Mouse (Mus musculus): ENCODE results near the gene Hsd17b3. TPM values are rescaled to one million over a fixed set of nuclear protein-coding genes. Genes with fewer than 3 reads are reported as not detected.

The Hsd17b3 gene
- polyA plus RNA-seq, 1 experiment from 2014 or later = not detected

DNA sequence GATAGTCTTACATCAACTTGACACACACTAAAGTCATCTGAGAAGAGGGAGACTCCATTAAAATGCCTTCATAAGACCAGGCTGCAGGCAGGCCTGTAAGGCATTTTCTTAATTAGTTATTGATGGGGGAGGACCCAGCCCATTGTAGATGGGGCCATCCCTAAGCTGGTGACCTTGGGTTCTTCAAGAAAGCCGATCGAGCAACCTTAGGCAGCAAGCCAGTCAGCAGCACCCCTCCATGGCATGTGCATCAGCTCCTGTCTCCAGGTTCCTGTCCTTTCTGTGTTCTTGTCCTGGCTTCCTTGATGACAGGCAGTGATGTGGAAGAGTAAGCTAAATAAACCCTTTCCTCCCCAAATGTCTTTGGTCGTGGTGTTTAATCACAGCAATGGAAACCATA lies 3.1 kb upstream of the Hsd17b3 start:
- 61% methylated on average over 3 of the region's 3 CpGs for WGBS
- no peak overlapping the region for H3K4me2 ChIP-seq (ENCODE audit: low read length)
- no peaks in the 10 kb centered on the region for H3K27me3 ChIP-seq (ENCODE audit: control insufficient read depth, insufficient read depth, low read depth, low read length)
- no peak overlapping the region for H3K4me3 ChIP-seq (ENCODE audit: low read depth, low read length)
- no peak overlapping the region for H3K27ac ChIP-seq (ENCODE audit: low read length)
- H3K9me3 ChIP-seq (replicated peaks; ENCODE audit: control insufficient read depth, low read length, poor library complexity, severe bottlenecking) = no peaks in the 10 kb centered on the region
- ATAC-seq = no peak
- no peaks in the 10 kb centered on the region for H3K36me3 ChIP-seq (ENCODE audit: control insufficient read depth, insufficient read depth, low read length)
- no peaks in the 10 kb centered on the region for H3K4me1 ChIP-seq (ENCODE audit: control insufficient read depth, insufficient read depth, low read length)
- no peak overlapping the region for H3K9ac ChIP-seq (ENCODE audit: low read depth, low read length)

DNA sequence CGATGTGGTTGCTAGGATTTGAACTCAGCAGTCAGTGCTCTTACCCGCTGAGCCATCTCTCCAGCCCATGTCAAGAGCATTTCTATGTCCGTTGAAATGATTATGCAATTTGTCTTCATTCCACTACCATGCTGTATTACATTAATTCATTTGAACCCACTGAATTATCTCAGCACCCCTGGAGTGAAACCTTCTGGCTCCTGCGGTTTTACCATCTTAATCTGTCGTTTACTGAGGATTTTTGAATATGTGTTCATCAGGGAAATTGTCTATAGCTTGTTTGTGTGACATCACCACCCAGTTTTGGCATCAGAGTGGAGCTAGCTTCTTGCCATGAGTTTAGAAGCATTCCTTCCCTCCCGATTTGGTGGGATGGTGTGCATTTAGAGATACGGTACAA lies 2.0 kb upstream of the Hsd17b3 start:
- ATAC-seq = no peak
- no peaks in the 10 kb centered on the region for H3K27me3 ChIP-seq (ENCODE audit: control insufficient read depth, insufficient read depth, low read depth, low read length)
- H3K4me2 ChIP-seq (ENCODE audit: low read length) = no peak overlapping the region
- 47% methylated on average over 7 of the region's 7 CpGs for WGBS
- no peak overlapping the region for H3K9ac ChIP-seq (ENCODE audit: low read depth, low read length)
- H3K4me1 ChIP-seq (ENCODE audit: control insufficient read depth, insufficient read depth, low read length) = no peaks in the 10 kb centered on the region
- H3K9me3 ChIP-seq (replicated peaks; ENCODE audit: control insufficient read depth, low read length, poor library complexity, severe bottlenecking) = no peaks in the 10 kb centered on the region
- H3K27ac ChIP-seq (ENCODE audit: low read length) = no peak overlapping the region
- no peaks in the 10 kb centered on the region for H3K36me3 ChIP-seq (ENCODE audit: control insufficient read depth, insufficient read depth, low read length)
- no peak overlapping the region for H3K4me3 ChIP-seq (ENCODE audit: low read depth, low read length)

DNA sequence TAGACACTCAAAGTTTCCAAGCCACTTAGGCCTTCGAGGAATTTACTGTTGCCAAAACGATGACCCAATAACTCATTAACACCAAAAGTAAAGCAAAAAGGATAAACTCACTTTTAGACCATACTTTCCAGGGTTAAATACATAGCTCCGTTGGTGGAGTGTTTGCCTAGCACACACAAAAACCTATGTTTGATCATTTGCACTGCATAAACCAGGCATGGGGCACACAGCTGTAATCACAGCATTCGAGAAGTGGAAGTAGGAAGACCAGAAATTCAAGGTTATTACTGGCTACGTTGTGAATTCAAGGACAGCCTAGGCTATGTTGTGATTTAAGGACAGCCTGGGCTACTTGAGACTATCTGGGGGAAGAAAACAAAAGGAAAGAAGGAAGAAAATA lies 1.2 kb upstream of the Hsd17b3 start:
- no peaks in the 10 kb centered on the region for H3K9me3 ChIP-seq (replicated peaks; ENCODE audit: control insufficient read depth, low read length, poor library complexity, severe bottlenecking)
- H3K27me3 ChIP-seq (ENCODE audit: control insufficient read depth, insufficient read depth, low read depth, low read length) = no peaks in the 10 kb centered on the region
- no peak for ATAC-seq
- no peak overlapping the region for H3K9ac ChIP-seq (ENCODE audit: low read depth, low read length)
- H3K27ac ChIP-seq (ENCODE audit: low read length) = no peak overlapping the region
- WGBS = 88% methylated on average over 5 of the region's 5 CpGs
- no peak overlapping the region for H3K4me2 ChIP-seq (ENCODE audit: low read length)
- H3K36me3 ChIP-seq (ENCODE audit: control insufficient read depth, insufficient read depth, low read length) = no peaks in the 10 kb centered on the region
- H3K4me1 ChIP-seq (ENCODE audit: control insufficient read depth, insufficient read depth, low read length) = no peaks in the 10 kb centered on the region
- no peak overlapping the region for H3K4me3 ChIP-seq (ENCODE audit: low read depth, low read length)

DNA sequence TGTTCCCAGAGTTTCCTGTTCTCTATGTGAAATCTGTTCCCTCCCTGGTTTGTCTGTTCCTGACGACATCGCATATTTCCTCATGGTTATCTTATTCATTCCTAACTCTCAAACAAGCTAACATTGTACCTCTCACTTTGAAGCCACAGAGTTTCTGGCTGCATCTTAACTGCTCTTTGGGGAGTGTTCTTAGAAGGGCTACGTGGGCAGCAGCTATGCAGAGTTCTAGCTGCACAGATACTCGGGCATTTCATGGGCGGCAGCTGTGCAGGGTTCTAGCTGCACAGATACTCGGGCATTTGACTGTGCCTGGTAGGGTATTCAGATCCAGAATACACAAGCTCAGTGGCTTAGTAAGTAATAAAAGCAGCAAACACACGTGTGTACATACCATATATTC lies 973 bp downstream of the Hsd17b3 start:
- H3K4me3 ChIP-seq (ENCODE audit: low read depth, low read length) = no peak overlapping the region
- H3K36me3 ChIP-seq (ENCODE audit: control insufficient read depth, insufficient read depth, low read length) = no peaks in the 10 kb centered on the region
- 83% methylated on average over 7 of the region's 7 CpGs for WGBS
- no peaks in the 10 kb centered on the region for H3K27me3 ChIP-seq (ENCODE audit: control insufficient read depth, insufficient read depth, low read depth, low read length)
- ATAC-seq = no peak
- no peaks in the 10 kb centered on the region for H3K9me3 ChIP-seq (replicated peaks; ENCODE audit: control insufficient read depth, low read length, poor library complexity, severe bottlenecking)
- H3K9ac ChIP-seq (ENCODE audit: low read depth, low read length) = no peak overlapping the region
- H3K4me2 ChIP-seq (ENCODE audit: low read length) = no peak overlapping the region
- no peak overlapping the region for H3K27ac ChIP-seq (ENCODE audit: low read length)
- no peaks in the 10 kb centered on the region for H3K4me1 ChIP-seq (ENCODE audit: control insufficient read depth, insufficient read depth, low read length)

DNA sequence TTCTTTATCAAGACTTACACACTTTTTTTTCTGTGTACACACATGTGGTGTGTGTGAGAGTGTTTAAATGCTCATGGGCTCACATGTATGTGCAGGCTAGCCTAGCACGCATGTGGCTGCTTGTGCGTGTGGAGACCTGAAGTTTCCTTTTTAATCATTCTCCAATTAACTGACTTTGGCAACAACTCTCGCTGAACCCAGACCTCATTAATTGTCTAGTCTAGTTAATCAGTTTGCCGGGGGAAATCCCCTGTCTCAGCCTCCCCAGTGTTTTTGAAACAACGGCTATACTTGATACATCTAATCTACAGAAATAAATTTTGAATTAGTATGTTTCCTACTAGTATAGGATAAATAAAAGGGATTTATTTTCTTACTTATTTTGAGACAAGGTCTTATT lies 3.0 kb downstream of the Hsd17b3 start:
- Histone ChIP-seq H3K9me3 (replicated peaks; ENCODE audit: control insufficient read depth, low read length, poor library complexity, severe bottlenecking) (no peaks in the 10 kb centered on the region), H3K4me1 (ENCODE audit: control insufficient read depth, insufficient read depth, low read length) (peaks cover 11% of the 10 kb centered on the region), H3K27me3 (ENCODE audit: control insufficient read depth, insufficient read depth, low read depth, low read length) (no peaks in the 10 kb centered on the region), H3K4me3 (ENCODE audit: low read depth, low read length) (no peak overlapping the region), H3K9ac (ENCODE audit: low read depth, low read length) (no peak overlapping the region), H3K36me3 (ENCODE audit: control insufficient read depth, insufficient read depth, low read length) (no peaks in the 10 kb centered on the region), H3K4me2 (ENCODE audit: low read length) (no peak overlapping the region), H3K27ac (ENCODE audit: low read length) (no peak overlapping the region)
- WGBS = 86% methylated on average over 5 of the region's 5 CpGs
- ATAC-seq = no peak

DNA sequence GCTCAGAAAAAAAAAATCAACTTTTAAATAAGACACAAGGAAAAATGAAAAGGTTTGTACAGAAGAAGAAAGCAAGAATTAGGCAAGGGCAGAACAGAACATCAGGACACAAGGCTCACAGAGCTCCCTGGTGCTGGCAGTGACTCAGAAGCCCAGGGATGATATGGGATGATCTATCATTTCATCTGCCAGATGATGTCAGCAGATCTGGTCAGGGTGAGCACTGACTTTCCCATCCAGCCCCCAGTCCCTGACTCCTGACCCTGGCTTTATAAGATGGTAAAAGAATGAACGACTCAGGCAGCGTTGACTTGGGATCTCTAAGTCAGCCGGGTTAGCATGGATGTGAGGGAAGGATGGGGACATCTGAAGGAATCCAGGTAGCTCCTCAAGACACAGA lies 5.7 kb downstream of the Hsd17b3 start:
- WGBS = 91% methylated on average over 3 of the region's 3 CpGs
- H3K4me2 ChIP-seq (ENCODE audit: low read length) = no peak overlapping the region
- no peak overlapping the region for H3K4me3 ChIP-seq (ENCODE audit: low read depth, low read length)
- H3K9ac ChIP-seq (ENCODE audit: low read depth, low read length) = no peak overlapping the region
- H3K4me1 ChIP-seq (ENCODE audit: control insufficient read depth, insufficient read depth, low read length) = peaks cover 13% of the 10 kb centered on the region
- no peaks in the 10 kb centered on the region for H3K9me3 ChIP-seq (replicated peaks; ENCODE audit: control insufficient read depth, low read length, poor library complexity, severe bottlenecking)
- H3K27ac ChIP-seq (ENCODE audit: low read length) = no peak overlapping the region
- H3K36me3 ChIP-seq (ENCODE audit: control insufficient read depth, insufficient read depth, low read length) = no peaks in the 10 kb centered on the region
- no peak for ATAC-seq
- no peaks in the 10 kb centered on the region for H3K27me3 ChIP-seq (ENCODE audit: control insufficient read depth, insufficient read depth, low read depth, low read length)

DNA sequence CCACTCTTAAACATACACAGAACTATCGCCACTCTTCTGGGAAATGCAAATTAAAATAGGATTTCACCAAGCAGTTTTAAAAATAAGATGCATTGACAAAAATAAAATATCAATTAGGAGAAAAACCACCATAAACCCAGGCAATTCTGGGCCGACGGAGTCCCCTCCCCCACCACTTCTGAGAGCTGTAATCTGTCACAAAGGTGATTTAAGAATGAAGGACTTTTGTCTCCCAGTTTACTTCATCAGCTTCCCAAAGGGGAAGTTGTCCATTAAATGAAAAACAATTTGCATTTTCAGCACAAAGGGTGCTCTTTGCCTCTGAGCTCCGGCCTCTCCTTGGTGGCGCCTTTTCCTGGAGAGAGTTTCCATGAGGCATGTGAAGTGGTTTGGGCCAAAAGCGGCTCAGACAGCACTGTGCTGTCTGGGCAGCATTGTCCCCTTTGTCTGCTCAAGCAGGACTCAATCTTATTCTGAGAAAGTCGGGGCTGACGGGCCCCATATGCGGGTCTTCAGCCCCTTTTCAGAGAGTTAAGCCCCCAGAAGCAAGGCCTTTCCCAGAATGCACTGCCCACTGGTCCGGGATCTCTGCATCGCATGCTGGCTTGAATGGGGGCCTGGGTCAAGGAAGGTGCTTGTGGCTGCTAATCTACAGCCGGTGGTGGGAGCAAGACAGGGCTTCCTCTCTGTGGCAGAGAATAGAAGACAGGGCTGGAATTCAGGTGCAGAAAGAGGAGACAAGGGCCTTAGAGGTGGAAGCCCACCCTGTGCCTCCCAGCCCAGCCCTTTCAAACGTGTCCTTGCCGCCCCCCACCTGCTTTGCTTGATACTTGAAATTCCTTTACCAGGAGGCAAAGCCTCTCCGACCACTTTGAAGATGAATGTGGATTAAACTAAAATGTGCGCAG lies 7.8 kb downstream of the Hsd17b3 start:
- peak; percentile 68 for ATAC-seq
- peaks cover 13% of the 10 kb centered on the region for H3K4me1 ChIP-seq (ENCODE audit: control insufficient read depth, insufficient read depth, low read length)
- no peaks in the 10 kb centered on the region for H3K36me3 ChIP-seq (ENCODE audit: control insufficient read depth, insufficient read depth, low read length)
- 17% methylated on average over 16 of the region's 16 CpGs for WGBS
- H3K9me3 ChIP-seq (replicated peaks; ENCODE audit: control insufficient read depth, low read length, poor library complexity, severe bottlenecking) = no peaks in the 10 kb centered on the region
- no peaks in the 10 kb centered on the region for H3K27me3 ChIP-seq (ENCODE audit: control insufficient read depth, insufficient read depth, low read depth, low read length)
- peak overlapping the region; percentile 26; the same call in 1 of the 2 replicates for H3K9ac ChIP-seq (ENCODE audit: low read depth, low read length)
- peak overlapping the region; percentile 44 for H3K27ac ChIP-seq (ENCODE audit: low read length)
- no peak overlapping the region for H3K4me3 ChIP-seq (ENCODE audit: low read depth, low read length)
- H3K4me2 ChIP-seq (ENCODE audit: low read length) = peak overlapping the region; percentile 10

DNA sequence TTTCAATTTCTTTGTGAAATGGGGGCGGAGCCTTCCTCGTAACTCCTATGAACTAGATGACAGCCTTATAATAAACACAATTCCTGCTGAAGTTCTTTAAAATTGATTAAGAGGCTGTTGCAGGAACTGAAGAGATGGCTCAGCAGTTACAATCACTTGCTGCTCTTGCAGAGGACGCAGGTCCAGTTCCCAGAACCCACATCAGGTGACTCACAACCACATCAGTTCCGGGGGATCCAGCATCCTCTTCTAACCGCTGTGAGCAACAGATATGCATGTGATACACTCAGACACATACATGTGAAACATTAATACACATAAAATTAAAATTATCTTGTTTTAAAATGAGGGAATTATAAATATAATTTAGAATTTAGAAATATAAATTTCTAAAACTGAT lies 11.4 kb downstream of the Hsd17b3 start:
- Histone ChIP-seq H3K4me3 (ENCODE audit: low read depth, low read length) (no peak overlapping the region), H3K27me3 (ENCODE audit: control insufficient read depth, insufficient read depth, low read depth, low read length) (no peaks in the 10 kb centered on the region), H3K9me3 (replicated peaks; ENCODE audit: control insufficient read depth, low read length, poor library complexity, severe bottlenecking) (no peaks in the 10 kb centered on the region), H3K36me3 (ENCODE audit: control insufficient read depth, insufficient read depth, low read length) (no peaks in the 10 kb centered on the region), H3K27ac (ENCODE audit: low read length) (no peak overlapping the region), H3K4me2 (ENCODE audit: low read length) (no peak overlapping the region), H3K9ac (ENCODE audit: low read depth, low read length) (no peak overlapping the region), H3K4me1 (ENCODE audit: control insufficient read depth, insufficient read depth, low read length) (peaks cover 13% of the 10 kb centered on the region)
- no peak for ATAC-seq
- 85% methylated on average over 5 of the region's 5 CpGs for WGBS

DNA sequence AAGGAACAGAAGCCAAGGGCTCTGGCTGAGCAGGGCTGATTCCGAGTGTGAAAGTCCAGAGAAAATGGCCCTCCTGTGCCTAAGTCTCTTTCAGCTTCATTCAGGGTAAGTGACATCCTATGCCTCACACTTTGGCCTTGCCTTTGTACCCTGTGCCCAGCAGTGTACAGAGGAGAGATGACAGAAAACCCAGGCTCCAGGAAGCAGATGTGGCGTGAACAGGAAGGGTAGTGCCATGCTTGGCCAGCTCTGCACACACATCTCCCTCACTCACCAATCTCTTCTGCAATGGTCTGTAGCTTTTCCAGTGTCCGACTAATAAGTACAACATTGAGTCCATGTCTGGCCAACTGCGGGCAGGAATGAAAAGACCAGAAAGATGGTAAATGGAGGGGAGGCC lies 13.0 kb downstream of the Hsd17b3 start:
- Histone ChIP-seq H3K36me3 (ENCODE audit: control insufficient read depth, insufficient read depth, low read length) (no peaks in the 10 kb centered on the region), H3K9ac (ENCODE audit: low read depth, low read length) (no peak overlapping the region), H3K27me3 (ENCODE audit: control insufficient read depth, insufficient read depth, low read depth, low read length) (no peaks in the 10 kb centered on the region), H3K27ac (ENCODE audit: low read length) (no peak overlapping the region), H3K4me3 (ENCODE audit: low read depth, low read length) (no peak overlapping the region), H3K9me3 (replicated peaks; ENCODE audit: control insufficient read depth, low read length, poor library complexity, severe bottlenecking) (no peaks in the 10 kb centered on the region), H3K4me1 (ENCODE audit: control insufficient read depth, insufficient read depth, low read length) (peaks cover 2% of the 10 kb centered on the region; the same call in 1 of the 2 replicates), H3K4me2 (ENCODE audit: low read length) (no peak overlapping the region)
- ATAC-seq = no peak
- WGBS = 89% methylated on average over 4 of the region's 4 CpGs

Measured in midbrain, embryonic 16.5 days (tissue).